Mouse (Mus musculus) midbrain, embryonic 12.5 days (tissue): ENCODE measurements at regions not wholly inside any gene's neighbourhood (a gene's known extent, or its start where the extent isn't known, plus 50 kb on each side); places are given as distances from the start of the nearest gene placed in this dataset.

Experiments
- ATAC-seq: fragments of 200-750 bp; cut with Nextera tagmentation; 2 replicates; pipeline ENCODE4 v1.8.0; 2017; ENCODE audit warnings: low read depth, moderate TSS enrichment, moderate library complexity; ENCODE audit not compliant: low FRiP score
- H3K27ac ChIP-seq: fragments of 300-500 bp; sonication (generic); replicated peaks from 2 replicates; pipeline ENCODE4 v1.5.1; 2016; ENCODE audit warnings: mild to moderate bottlenecking
- H3K27me3 ChIP-seq: fragments of 300-500 bp; sonication (generic); 2 replicates; pipeline ENCODE4 v1.6.1; 2016; ENCODE audit warnings: mild to moderate bottlenecking
- H3K36me3 ChIP-seq: fragments of 300-500 bp; sonication (generic); 2 replicates; pipeline ENCODE4 v1.6.1; 2016
- H3K4me1 ChIP-seq: fragments of 300-500 bp; sonication (generic); 2 replicates; pipeline ENCODE4 v1.6.1; 2016
- H3K4me2 ChIP-seq: fragments of 300-500 bp; sonication (generic); replicated peaks from 2 replicates; pipeline ENCODE4 v1.6.1; 2016; ENCODE audit warnings: mild to moderate bottlenecking, moderate library complexity
- H3K4me3 ChIP-seq: fragments of 300-500 bp; sonication (generic); 2 replicates; pipeline ENCODE4 v1.5.1; 2016; ENCODE audit warnings: mild to moderate bottlenecking
- H3K9ac ChIP-seq: fragments of 300-500 bp; sonication (generic); replicated peaks from 2 replicates; pipeline ENCODE4 v1.6.1; 2016; ENCODE audit warnings: mild to moderate bottlenecking, moderate library complexity
- H3K9me3 ChIP-seq: fragments of 300-500 bp; sonication (generic); 2 replicates; pipeline ENCODE4 v1.6.1; 2016; ENCODE audit warnings: mild to moderate bottlenecking
- WGBS: fragments of 180-500 bp; shearing (Covaris S2); methylation state at CpG from one replicate; pipeline ENCODE4 v1.1.7; 2016; 5-methylcytosine and 5-hydroxymethylcytosine counted together

GRCm38 (mm10) chr13:69410359-69410758, 123.2 kb upstream of the Nsun2 start:
- ATAC-seq, result no peak
- WGBS, result 83% methylated on average over 1 of the region's 1 CpGs
- H3K9ac ChIP-seq, result no peak overlapping the region

DNA sequence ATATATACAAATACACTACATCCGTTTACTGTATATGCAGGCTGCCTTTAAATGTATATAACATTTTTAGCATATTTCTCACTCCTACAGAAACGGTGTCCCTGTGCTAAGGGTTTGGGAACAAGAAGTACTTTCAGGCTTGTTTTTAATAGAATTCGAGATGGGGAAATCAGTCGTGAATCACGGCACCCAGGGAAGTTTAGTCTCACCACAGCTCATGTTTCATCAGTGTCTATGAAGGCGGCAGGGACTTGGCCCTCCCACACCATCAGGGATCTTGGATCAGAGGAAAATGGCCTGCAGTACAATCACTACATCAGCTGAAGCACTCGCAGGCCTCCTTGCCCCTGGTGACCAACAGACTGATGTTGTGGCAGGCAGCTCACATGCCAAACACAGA, 118.7 kb upstream of the Nsun2 start:
- no peak for ATAC-seq
- Histone ChIP-seq H3K4me1 (no peaks in the 10 kb centered on the region), H3K4me2 (no peak overlapping the region), H3K4me3 (no peak overlapping the region), H3K27me3 (no peaks in the 10 kb centered on the region), H3K27ac (no peak overlapping the region), H3K36me3 (no peaks in the 10 kb centered on the region), H3K9ac (no peak overlapping the region), H3K9me3 (no peaks in the 10 kb centered on the region)
- WGBS, result 87% methylated on average over 7 of the region's 7 CpGs

More at GRCm38 (mm10) chr13:69410359-69410758, 123.2 kb upstream of the Nsun2 start:
- Histone ChIP-seq H3K36me3 (no peaks in the 10 kb centered on the region), H3K27me3 (no peaks in the 10 kb centered on the region), H3K4me2 (no peak overlapping the region), H3K4me3 (no peak overlapping the region), H3K4me1 (no peaks in the 10 kb centered on the region), H3K27ac (no peak overlapping the region), H3K9me3 (0 out of 2 replicates have a peak, but pooled peaks cover 5% of the 10 kb centered on the region)

DNA sequence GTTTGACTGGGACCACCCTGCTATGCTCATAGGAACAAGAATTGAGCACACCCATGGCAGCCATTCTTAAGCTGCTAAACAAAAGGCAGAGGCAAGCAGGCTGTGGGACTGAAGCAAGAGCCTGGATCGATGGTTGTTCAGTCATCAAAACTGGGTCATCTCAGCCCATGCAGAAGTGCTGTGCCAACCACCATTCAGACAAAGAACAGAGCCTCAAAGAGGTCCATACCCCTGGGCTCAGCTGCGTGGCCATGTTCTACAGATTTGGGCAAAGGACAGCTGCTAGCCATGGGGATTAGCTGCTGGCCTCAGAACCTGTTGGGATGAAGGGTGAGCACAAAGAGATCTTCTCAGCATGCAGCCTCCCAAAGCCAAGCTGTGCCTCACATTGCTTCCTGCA, 116.8 kb upstream of the Nsun2 start:
- Histone ChIP-seq H3K27me3 (no peaks in the 10 kb centered on the region), H3K9me3 (no peaks in the 10 kb centered on the region), H3K4me3 (no peak overlapping the region), H3K9ac (no peak overlapping the region), H3K36me3 (no peaks in the 10 kb centered on the region), H3K27ac (no peak overlapping the region), H3K4me1 (no peaks in the 10 kb centered on the region), H3K4me2 (no peak overlapping the region)
- WGBS, result 44% methylated on average over 2 of the region's 2 CpGs
- no peak for ATAC-seq

DNA sequence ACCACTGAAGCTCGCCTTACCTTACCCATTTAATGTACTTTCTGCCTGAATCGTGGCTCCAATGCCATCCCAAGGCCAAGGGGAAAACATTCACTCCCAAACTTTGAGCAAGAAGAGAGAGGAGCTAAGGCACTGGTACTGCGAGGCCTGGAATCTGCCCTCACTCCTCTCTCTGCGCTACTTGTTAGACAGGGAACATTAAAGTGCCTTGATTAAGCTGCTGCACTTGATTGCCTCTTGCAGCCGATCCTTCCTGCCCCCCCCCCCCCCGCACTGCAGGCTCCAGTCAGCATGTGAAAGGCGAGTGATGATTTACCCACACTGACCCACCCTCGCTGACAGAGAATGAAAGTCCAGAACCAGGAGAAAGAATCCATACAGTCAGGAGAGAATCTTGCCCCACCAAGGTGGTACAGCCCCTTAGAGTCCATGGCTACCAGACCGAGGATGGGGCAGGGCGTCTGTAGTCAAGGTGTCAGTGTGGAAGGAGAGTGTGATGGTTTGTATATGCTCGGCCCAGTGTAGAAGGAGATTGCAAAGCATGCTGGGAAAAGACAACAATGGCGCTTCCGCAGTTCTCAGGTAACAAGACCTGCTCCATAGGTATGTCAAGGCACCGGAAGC, 115.6 kb upstream of the Nsun2 start:
- Histone ChIP-seq H3K9me3 (no peaks in the 10 kb centered on the region), H3K36me3 (no peaks in the 10 kb centered on the region), H3K4me2 (no peak overlapping the region), H3K27ac (no peak overlapping the region), H3K27me3 (no peaks in the 10 kb centered on the region), H3K4me3 (no peak overlapping the region), H3K9ac (no peak overlapping the region), H3K4me1 (no peaks in the 10 kb centered on the region)
- WGBS, result 87% methylated on average over 14 of the region's 14 CpGs
- ATAC-seq, result no peak

DNA sequence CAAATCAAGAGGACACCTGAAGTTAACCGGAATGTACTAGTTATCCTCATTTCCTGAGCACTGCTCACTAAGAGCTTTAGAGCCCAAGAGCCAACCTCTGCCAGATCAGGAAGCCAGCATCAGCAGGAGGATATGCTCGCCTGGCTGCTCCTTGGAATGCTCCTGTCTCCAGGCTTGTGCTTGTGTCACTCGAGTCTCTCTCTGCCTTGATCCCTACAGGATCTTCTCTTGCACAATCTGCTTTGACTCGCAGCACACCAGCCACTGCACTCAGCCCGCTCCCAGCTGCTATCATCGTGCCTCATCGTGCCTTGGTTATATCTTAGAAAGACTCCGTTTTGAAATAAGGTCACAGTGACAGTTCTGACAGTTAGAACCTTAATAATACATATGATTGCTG, 113.4 kb upstream of the Nsun2 start:
- Histone ChIP-seq H3K4me1 (no peaks in the 10 kb centered on the region), H3K9me3 (no peaks in the 10 kb centered on the region), H3K36me3 (no peaks in the 10 kb centered on the region), H3K9ac (no peak overlapping the region), H3K4me3 (no peak overlapping the region), H3K27ac (no peak overlapping the region), H3K4me2 (no peak overlapping the region), H3K27me3 (no peaks in the 10 kb centered on the region)
- ATAC-seq, result no peak
- 91% methylated on average over 8 of the region's 8 CpGs for WGBS

GRCm38 (mm10) chr13:69421966-69422365, 111.6 kb upstream of the Nsun2 start:
- no peak for ATAC-seq
- Histone ChIP-seq H3K9me3 (no peaks in the 10 kb centered on the region), H3K27ac (no peak overlapping the region), H3K4me1 (no peaks in the 10 kb centered on the region), H3K9ac (no peak overlapping the region), H3K4me2 (no peak overlapping the region), H3K4me3 (no peak overlapping the region), H3K27me3 (no peaks in the 10 kb centered on the region), H3K36me3 (no peaks in the 10 kb centered on the region)

- WGBS, result 59% methylated on average over 6 of the region's 6 CpGs
- Histone ChIP-seq H3K4me3 (no peak overlapping the region), H3K27me3 (no peaks in the 10 kb centered on the region), H3K4me2 (no peak overlapping the region), H3K9ac (no peak overlapping the region), H3K27ac (no peak overlapping the region), H3K9me3 (no peaks in the 10 kb centered on the region), H3K36me3 (no peaks in the 10 kb centered on the region), H3K4me1 (peaks cover 13% of the 10 kb centered on the region; the same call in 1 of the 2 replicates)
- no peak for ATAC-seq
Measured at GRCm38 (mm10) chr13:69426117-69426516, 107.4 kb upstream of the Nsun2 start.

DNA sequence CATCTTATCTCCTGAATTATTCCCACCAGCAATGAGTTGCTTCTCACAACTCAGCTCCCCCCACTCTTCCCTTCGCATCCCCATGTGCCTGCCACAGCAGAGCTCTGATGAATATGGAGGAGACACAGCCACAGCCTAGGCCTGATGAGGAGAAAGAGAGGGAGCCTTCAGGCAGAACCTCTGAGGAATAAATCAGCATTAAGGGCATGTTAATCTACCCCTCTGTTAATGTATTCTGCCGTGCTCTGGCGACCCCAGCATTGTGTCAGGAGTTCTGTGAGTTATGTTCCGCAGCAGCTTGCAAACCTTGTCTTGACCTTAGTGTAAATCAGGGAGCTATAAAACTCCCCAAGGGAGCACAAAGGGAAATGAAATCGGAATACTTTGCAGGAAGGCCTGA, 104.0 kb upstream of the Nsun2 start:
- peak; percentile 87 for ATAC-seq
- peak overlapping the region; percentile 58 for H3K27ac ChIP-seq

GRCm38 (mm10) chr13:69433461-69434323, 99.9 kb upstream of the Nsun2 start:
- Histone ChIP-seq H3K36me3 (no peaks in the 10 kb centered on the region), H3K27me3 (no peaks in the 10 kb centered on the region), H3K4me2 (no peak overlapping the region), H3K9me3 (no peaks in the 10 kb centered on the region), H3K9ac (no peak overlapping the region), H3K27ac (no peak overlapping the region), H3K4me1 (peaks cover 16% of the 10 kb centered on the region; the same call in 1 of the 2 replicates), H3K4me3 (no peak overlapping the region)
- ATAC-seq, result no peak
- WGBS, result 83% methylated on average over 8 of the region's 8 CpGs

More for the DNA sequence above, 104.0 kb upstream of the Nsun2 start:
- Histone ChIP-seq H3K4me3 (no peak overlapping the region), H3K27me3 (no peaks in the 10 kb centered on the region), H3K4me1 (peaks cover 15% of the 10 kb centered on the region; the same call in 1 of the 2 replicates), H3K9me3 (no peaks in the 10 kb centered on the region), H3K9ac (no peak overlapping the region), H3K36me3 (no peaks in the 10 kb centered on the region), H3K4me2 (no peak overlapping the region)
- 30% methylated on average over 5 of the region's 5 CpGs for WGBS

- 91% methylated on average over 9 of the region's 9 CpGs for WGBS
- Histone ChIP-seq H3K9me3 (no peaks in the 10 kb centered on the region), H3K36me3 (no peaks in the 10 kb centered on the region), H3K27me3 (no peaks in the 10 kb centered on the region), H3K9ac (no peak overlapping the region), H3K4me1 (0 out of 2 replicates have a peak, but pooled peaks cover 2% of the 10 kb centered on the region), H3K4me2 (no peak overlapping the region), H3K27ac (no peak overlapping the region), H3K4me3 (no peak overlapping the region)
- ATAC-seq, result no peak
Measured at GRCm38 (mm10) chr13:69439486-69439885, 94.1 kb upstream of the Nsun2 start.

DNA sequence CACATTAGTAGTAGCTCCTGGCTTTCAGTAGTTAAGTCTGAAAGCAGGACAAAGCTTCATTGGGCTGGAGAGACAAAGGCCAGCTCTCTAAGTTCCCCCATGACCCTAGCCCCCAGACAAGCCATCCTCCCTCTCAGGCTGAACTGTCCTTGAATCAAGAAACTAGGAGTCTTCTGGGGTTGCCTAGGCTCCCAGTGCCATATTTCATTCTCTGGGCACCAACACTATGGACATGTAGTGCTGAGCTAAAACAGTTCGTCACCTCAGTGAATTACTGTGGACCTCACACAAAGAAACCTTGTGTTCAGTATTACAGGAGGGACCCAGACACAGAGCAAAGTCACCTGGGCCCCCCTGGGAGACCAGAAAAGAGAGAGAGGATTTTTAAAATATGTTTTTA, 91.7 kb upstream of the Nsun2 start:
- no peaks in the 10 kb centered on the region for H3K36me3 ChIP-seq
- H3K9me3 ChIP-seq, result no peaks in the 10 kb centered on the region
- 67% methylated on average over 1 of the region's 1 CpGs for WGBS
- no peak overlapping the region for H3K9ac ChIP-seq
- no peak overlapping the region for H3K4me3 ChIP-seq
- no peak for ATAC-seq
- H3K4me2 ChIP-seq, result no peak overlapping the region
- no peak overlapping the region for H3K27ac ChIP-seq
- no peaks in the 10 kb centered on the region for H3K4me1 ChIP-seq
- H3K27me3 ChIP-seq, result no peaks in the 10 kb centered on the region

DNA sequence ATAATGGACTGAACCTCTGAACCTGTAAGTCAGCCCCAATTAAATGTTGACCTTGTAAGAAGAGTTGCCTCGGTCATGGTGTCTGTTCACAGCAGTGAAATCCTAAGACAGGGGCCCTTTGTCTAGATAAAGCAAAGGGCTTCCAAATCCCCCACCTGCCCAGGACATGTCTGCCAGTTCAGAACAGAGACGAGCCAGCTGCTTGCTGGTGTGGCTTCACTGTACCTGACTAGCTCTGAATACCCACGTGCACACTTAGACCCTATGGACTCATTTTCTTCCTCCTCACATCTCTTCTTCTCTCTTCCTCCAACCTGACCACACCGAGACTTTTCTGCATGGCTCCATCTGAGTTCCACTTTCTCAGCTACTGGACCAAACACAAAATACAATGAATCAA, 87.9 kb upstream of the Nsun2 start:
- H3K9me3 ChIP-seq, result no peaks in the 10 kb centered on the region
- H3K4me2 ChIP-seq, result no peak overlapping the region
- ATAC-seq, result no peak
- H3K27me3 ChIP-seq, result no peaks in the 10 kb centered on the region
- WGBS, result 83% methylated on average over 4 of the region's 4 CpGs
- no peaks in the 10 kb centered on the region for H3K4me1 ChIP-seq
- no peak overlapping the region for H3K9ac ChIP-seq
- no peaks in the 10 kb centered on the region for H3K36me3 ChIP-seq
- H3K4me3 ChIP-seq, result no peak overlapping the region
- H3K27ac ChIP-seq, result no peak overlapping the region
